Comparison of ENCODE assay signal across 25 mouse cellular contexts in genomic region chrX:58157361-58157760, GRCm38 (mm10).
DNase-seq lines count a peak whose midpoint lies in the region; ATAC-seq and TF ChIP-seq lines count a peak whose summit lies in the region.
"Had no signal": no experiment of that assay in that cellular context is flagged by ENCODE, and none has a peak within 500 bp of the region (broad histone marks: within the 10 kb centered on the region; RNA-seq: fewer than 3 reads in every experiment).

No protein-coding gene starts in this region.

- ATAC-seq in midbrain, embryonic 13.5 days = no peak; the same call in 1 of the 2 replicates
- ATAC-seq: CD4-positive, CD25-positive, alpha-beta regulatory T cell, adult 4 months; forebrain, embryonic 15.5 days; hindbrain, postnatal 0 days; inflammation-experienced regulatory T-cells, adult 6 months; intestine, embryonic 16.5 days had no signal

- H3K9me3 ChIP-seq in midbrain, embryonic 13.5 days = no peaks in the 10 kb centered on the region
- H3K9me3 ChIP-seq in midbrain, embryonic 10.5 days (replicated peaks) = no peaks in the 10 kb centered on the region
- H3K9me3 ChIP-seq: forebrain, embryonic 15.5 days; heart, embryonic 12.5 days; heart, embryonic 15.5 days; hindbrain, embryonic 10.5 days had no signal

- H3K27ac ChIP-seq in midbrain, embryonic 13.5 days = peak overlapping the region; percentile 47; the same call in 1 of the 2 replicates
- H3K27ac ChIP-seq in midbrain, embryonic 10.5 days (replicated peaks) = no peak overlapping the region
- H3K27ac ChIP-seq: forebrain, embryonic 15.5 days; heart, embryonic 15.5 days; hindbrain, embryonic 14.5 days; hindbrain, postnatal 0 days had no signal

- peaks cover 13% of the 10 kb centered on the region for H3K4me1 ChIP-seq in midbrain, embryonic 13.5 days (replicated peaks)
- peaks cover 19% of the 10 kb centered on the region for H3K4me1 ChIP-seq in midbrain, embryonic 10.5 days
- H3K4me1 ChIP-seq: heart, embryonic 12.5 days; heart, embryonic 15.5 days; hindbrain, embryonic 10.5 days had no signal

- no peak for TF ChIP-seq POLR2A in brain, embryonic 14.5 days (IDR thresholded peaks at IDR 0.05; ENCODE audit: borderline replicate concordance, extremely low read depth, insufficient read depth, insufficient read length, poor library complexity, severe bottlenecking)

- TF ChIP-seq CTCF in brain, embryonic 14.5 days (IDR thresholded peaks at IDR 0.05; ENCODE audit: borderline replicate concordance, extremely low read depth, insufficient read depth, insufficient read length) = no peak

- H3K9ac ChIP-seq in midbrain, embryonic 13.5 days (replicated peaks) = no peak overlapping the region
- H3K9ac ChIP-seq: forebrain, embryonic 15.5 days; heart, embryonic 12.5 days; heart, embryonic 15.5 days; hindbrain, embryonic 14.5 days had no signal

- no peaks in the 10 kb centered on the region for H3K27me3 ChIP-seq in midbrain, embryonic 13.5 days
- H3K27me3 ChIP-seq in midbrain, embryonic 10.5 days (ENCODE audit: low read depth, poor library complexity, severe bottlenecking) = no peaks in the 10 kb centered on the region
- H3K27me3 ChIP-seq: forebrain, embryonic 15.5 days; heart, embryonic 12.5 days; heart, embryonic 15.5 days had no signal

- H3K4me3 ChIP-seq in midbrain, embryonic 13.5 days (replicated peaks) = no peak overlapping the region
- no peak overlapping the region for H3K4me3 ChIP-seq in midbrain, embryonic 10.5 days
- H3K4me3 ChIP-seq: forebrain, embryonic 15.5 days; heart, embryonic 12.5 days; heart, embryonic 15.5 days; hindbrain, embryonic 10.5 days had no signal

- 31% methylated on average over 5 of the region's 5 CpGs for WGBS in midbrain, embryonic 13.5 days
- WGBS in midbrain, embryonic 10.5 days = 31% methylated on average over 5 of the region's 5 CpGs

- no peak overlapping the region for H3K4me2 ChIP-seq in midbrain, embryonic 13.5 days (replicated peaks)
- H3K4me2 ChIP-seq: forebrain, embryonic 15.5 days; heart, embryonic 12.5 days; heart, embryonic 15.5 days; hindbrain, embryonic 14.5 days had no signal

- H3K36me3 ChIP-seq in midbrain, embryonic 13.5 days = no peaks in the 10 kb centered on the region
- no peaks in the 10 kb centered on the region for H3K36me3 ChIP-seq in midbrain, embryonic 10.5 days
- H3K36me3 ChIP-seq: forebrain, embryonic 15.5 days; G1E; heart, embryonic 12.5 days; heart, embryonic 15.5 days; hindbrain, embryonic 10.5 days had no signal

- DNase-seq in midbrain, embryonic 10.5 days (ENCODE audit: low spot score) = no peak
- DNase-seq in R1 (ENCODE audit: low read depth, low spot score) (peak; percentile 89), MN1 (ENCODE audit: low spot score) (no peak)
- DNase-seq in brain, embryonic 14.5 days (ENCODE audit: low read depth) = peak; percentile 11
- no peak for DNase-seq in cerebellum, adult 9-10 months
- DNase-seq: adrenal gland, adult 2 months; adrenal gland, postnatal 14 days; cerebellum, adult 11-12 months; cerebellum, adult 8-10 months; cerebellum, postnatal 14 days; gastrocnemius, postnatal 25 days; heart, adult 18-20 months; heart, postnatal 10 days; heart, postnatal 36 days had no signal

Comparison
In these comparisons a context has a peak if more than half of its experiments do, and no peak if none do; other contexts are left out.
1. DNase-seq: peak in R1 (single experiment) and brain, embryonic 14.5 days (single experiment); none in midbrain, embryonic 10.5 days (single experiment), MN1 (single experiment) and cerebellum, adult 9-10 months (single experiment).